Mouse (Mus musculus): ENCODE results near the gene Rlf. TPM values are rescaled to one million over a fixed set of nuclear protein-coding genes. Genes with fewer than 3 reads are reported as not detected.

Gene Rlf
- total RNA-seq, 1 experiment, result 37.4 TPM

DNA sequence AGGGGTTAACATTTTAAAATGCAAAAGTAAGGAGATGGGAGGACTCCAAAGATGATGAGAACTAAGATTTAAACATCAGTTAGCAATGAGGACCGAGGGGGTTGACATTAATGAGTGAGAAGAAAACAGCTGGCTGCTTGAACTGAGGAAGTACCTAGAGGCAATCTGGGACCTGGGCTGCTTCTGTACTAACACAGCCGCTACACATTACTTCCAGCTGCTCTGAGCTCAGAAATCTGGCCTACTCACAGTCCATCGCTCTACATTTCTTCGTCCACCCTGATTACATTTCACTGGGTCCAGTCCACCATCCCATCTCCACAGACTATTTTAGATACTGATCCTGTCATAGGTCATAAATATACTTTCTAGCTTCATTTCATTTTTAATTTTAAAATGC, 17.0 kb downstream of the Rlf start:
- Histone ChIP-seq H3K27ac (ENCODE audit: insufficient read depth, low read depth, low read length, poor library complexity, severe bottlenecking) (no peak overlapping the region), H3K4me1 (ENCODE audit: control insufficient read depth in 2 of 2, insufficient read depth in 2 of 2, low read length in 2 of 2, poor library complexity in 1 of 2) (peaks cover 0 to 5% of the 10 kb centered on the region in 2 experiments; a peak in 2 of 4 replicates), H3K9me3 (ENCODE audit: control insufficient read depth, insufficient read depth, low read depth, low read length) (no peaks in the 10 kb centered on the region), H3K36me3 (ENCODE audit: control insufficient read depth, insufficient read depth, low read length, poor library complexity, severe bottlenecking) (no peaks in the 10 kb centered on the region), H3K4me3 (ENCODE audit: insufficient read depth in 1 of 2, low read depth in 1 of 2, low read length in 2 of 2, poor library complexity in 1 of 2, severe bottlenecking in 1 of 2) (no peak overlapping the region), H3K9ac (ENCODE audit: insufficient read depth, low read depth, low read length, poor library complexity, severe bottlenecking) (no peak overlapping the region)
- DNase-seq (ENCODE audit: low read depth, low spot score), result no peak
- in situ Hi-C loops (cut with MboI; ENCODE audit: low sequenced_read_pairs in 2 of 2, unreplicated experiment in 2 of 2), result no loop called here
- no peak for TF ChIP-seq ZC3H11A (IDR thresholded peaks at IDR 0.05; ENCODE audit: borderline replicate concordance, low read depth, low read length)
- no peak for TF ChIP-seq ZNF384 (IDR thresholded peaks at IDR 0.05; ENCODE audit: low read depth, low read length)
- TF ChIP-seq MAFK (IDR thresholded peaks at IDR 0.05; ENCODE audit: insufficient read depth, low read depth, low read length), result no peak
- TF ChIP-seq CHD2 (IDR thresholded peaks at IDR 0.05; ENCODE audit: low read depth, low read length), result no peak
- TF ChIP-seq HCFC1 (IDR thresholded peaks at IDR 0.05; ENCODE audit: borderline replicate concordance, insufficient read depth, low read length), result no peak

DNA sequence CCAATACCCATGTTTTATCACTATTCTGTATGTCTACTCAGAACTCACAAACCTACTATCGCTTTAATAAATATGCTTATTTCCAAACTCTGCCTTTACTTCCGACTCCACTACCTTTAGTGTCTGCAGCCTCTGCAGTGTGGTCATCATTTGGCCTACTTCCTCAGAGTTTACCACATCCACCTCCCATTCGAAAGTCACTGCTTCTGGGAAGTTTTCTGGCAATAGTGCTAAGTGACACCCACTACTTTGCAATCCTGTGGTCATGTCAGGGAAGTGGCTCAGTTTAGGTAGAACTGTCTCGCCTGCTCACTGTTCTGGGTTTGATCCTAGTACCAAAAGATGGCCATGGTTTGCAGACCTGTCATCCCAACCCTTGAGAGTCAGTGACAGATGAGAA, 17.9 kb downstream of the Rlf start:
- Histone ChIP-seq H3K9ac (ENCODE audit: insufficient read depth, low read depth, low read length, poor library complexity, severe bottlenecking) (no peak overlapping the region), H3K4me3 (ENCODE audit: insufficient read depth in 1 of 2, low read depth in 1 of 2, low read length in 2 of 2, poor library complexity in 1 of 2, severe bottlenecking in 1 of 2) (no peak overlapping the region), H3K36me3 (ENCODE audit: control insufficient read depth, insufficient read depth, low read length, poor library complexity, severe bottlenecking) (no peaks in the 10 kb centered on the region), H3K27ac (ENCODE audit: insufficient read depth, low read depth, low read length, poor library complexity, severe bottlenecking) (no peak overlapping the region), H3K9me3 (ENCODE audit: control insufficient read depth, insufficient read depth, low read depth, low read length) (no peaks in the 10 kb centered on the region), H3K4me1 (ENCODE audit: control insufficient read depth in 2 of 2, insufficient read depth in 2 of 2, low read length in 2 of 2, poor library complexity in 1 of 2) (peaks cover 0 to 5% of the 10 kb centered on the region in 2 experiments; a peak in 2 of 4 replicates)
- in situ Hi-C loops (cut with MboI; ENCODE audit: low sequenced_read_pairs in 2 of 2, unreplicated experiment in 2 of 2), result no loop called here
- DNase-seq (ENCODE audit: low read depth, low spot score), result no peak
- TF ChIP-seq ZNF384 (IDR thresholded peaks at IDR 0.05; ENCODE audit: low read depth, low read length), result no peak
- no peak for TF ChIP-seq CHD2 (IDR thresholded peaks at IDR 0.05; ENCODE audit: low read depth, low read length)
- no peak for TF ChIP-seq MAFK (IDR thresholded peaks at IDR 0.05; ENCODE audit: insufficient read depth, low read depth, low read length)
- TF ChIP-seq HCFC1 (IDR thresholded peaks at IDR 0.05; ENCODE audit: borderline replicate concordance, insufficient read depth, low read length), result no peak
- no peak for TF ChIP-seq ZC3H11A (IDR thresholded peaks at IDR 0.05; ENCODE audit: borderline replicate concordance, low read depth, low read length)

DNA sequence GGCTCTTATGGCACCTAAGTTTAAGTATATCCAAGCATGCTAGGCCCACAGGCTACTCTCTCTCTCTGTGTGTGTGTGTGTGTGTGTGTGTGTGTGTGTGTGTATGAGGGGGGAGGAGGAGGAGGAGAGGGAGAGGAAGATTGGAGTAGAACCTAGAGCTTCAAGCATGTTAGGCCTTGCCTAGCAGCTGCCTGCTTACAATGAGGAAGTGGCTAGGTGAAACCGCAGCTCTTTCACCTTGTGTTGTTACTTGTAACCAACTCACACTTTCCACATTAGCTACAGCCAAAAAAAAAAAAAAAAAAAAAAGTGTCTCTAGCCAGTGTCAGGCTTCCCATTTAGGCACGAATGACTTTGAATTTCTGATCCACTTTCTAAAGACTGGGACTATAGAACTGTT, 18.7 kb downstream of the Rlf start:
- DNase-seq (ENCODE audit: low read depth, low spot score), result no peak
- peaks cover 0 to 5% of the 10 kb centered on the region in 2 experiments; a peak in 2 of 4 replicates for H3K4me1 ChIP-seq (ENCODE audit: control insufficient read depth in 2 of 2, insufficient read depth in 2 of 2, low read length in 2 of 2, poor library complexity in 1 of 2)

DNA sequence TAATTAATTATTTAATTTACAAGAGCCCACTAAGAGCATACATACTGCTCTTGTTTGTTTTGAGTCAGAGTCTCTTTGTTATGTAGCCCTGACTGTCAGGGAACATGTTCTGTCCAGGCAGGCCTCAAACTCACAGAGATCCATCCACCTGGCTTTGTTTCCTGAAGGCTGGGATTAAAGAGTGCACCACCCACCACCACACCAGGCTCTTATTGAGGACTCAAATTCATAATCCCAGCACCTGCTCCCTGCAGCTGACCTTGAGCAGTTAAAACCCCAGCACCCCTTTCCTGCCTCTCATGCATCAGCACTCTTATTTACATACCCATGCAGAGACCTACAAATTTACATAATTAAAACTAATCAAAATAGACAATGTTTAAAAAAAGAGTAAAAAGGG, 20.1 kb downstream of the Rlf start:
- peaks cover 0 to 5% of the 10 kb centered on the region in 2 experiments; a peak in 2 of 4 replicates for H3K4me1 ChIP-seq (ENCODE audit: control insufficient read depth in 2 of 2, insufficient read depth in 2 of 2, low read length in 2 of 2, poor library complexity in 1 of 2)
- no peak overlapping the region for H3K4me3 ChIP-seq (ENCODE audit: insufficient read depth in 1 of 2, low read depth in 1 of 2, low read length in 2 of 2, poor library complexity in 1 of 2, severe bottlenecking in 1 of 2)
- no peak overlapping the region for H3K9ac ChIP-seq (ENCODE audit: insufficient read depth, low read depth, low read length, poor library complexity, severe bottlenecking)
- no peak overlapping the region for H3K27ac ChIP-seq (ENCODE audit: insufficient read depth, low read depth, low read length, poor library complexity, severe bottlenecking)
- H3K36me3 ChIP-seq (ENCODE audit: control insufficient read depth, insufficient read depth, low read length, poor library complexity, severe bottlenecking), result no peaks in the 10 kb centered on the region
- DNase-seq (ENCODE audit: low read depth, low spot score), result no peak
- in situ Hi-C loops (cut with MboI; ENCODE audit: low sequenced_read_pairs in 2 of 2, unreplicated experiment in 2 of 2), result no loop called here
- TF ChIP-seq ZC3H11A (IDR thresholded peaks at IDR 0.05; ENCODE audit: borderline replicate concordance, low read depth, low read length) (no peak), ZNF384 (IDR thresholded peaks at IDR 0.05; ENCODE audit: low read depth, low read length) (no peak), CHD2 (IDR thresholded peaks at IDR 0.05; ENCODE audit: low read depth, low read length) (no peak)
- H3K9me3 ChIP-seq (ENCODE audit: control insufficient read depth, insufficient read depth, low read depth, low read length), result no peaks in the 10 kb centered on the region

More for the DNA sequence above, 18.7 kb downstream of the Rlf start:
- Histone ChIP-seq H3K36me3 (ENCODE audit: control insufficient read depth, insufficient read depth, low read length, poor library complexity, severe bottlenecking) (no peaks in the 10 kb centered on the region), H3K9me3 (ENCODE audit: control insufficient read depth, insufficient read depth, low read depth, low read length) (no peaks in the 10 kb centered on the region), H3K27ac (ENCODE audit: insufficient read depth, low read depth, low read length, poor library complexity, severe bottlenecking) (no peak overlapping the region), H3K4me3 (ENCODE audit: insufficient read depth in 1 of 2, low read depth in 1 of 2, low read length in 2 of 2, poor library complexity in 1 of 2, severe bottlenecking in 1 of 2) (no peak overlapping the region), H3K9ac (ENCODE audit: insufficient read depth, low read depth, low read length, poor library complexity, severe bottlenecking) (no peak overlapping the region)
- in situ Hi-C loops (cut with MboI; ENCODE audit: low sequenced_read_pairs in 2 of 2, unreplicated experiment in 2 of 2), result no loop called here
- no peak for TF ChIP-seq CHD2 (IDR thresholded peaks at IDR 0.05; ENCODE audit: low read depth, low read length)
- no peak for TF ChIP-seq MAFK (IDR thresholded peaks at IDR 0.05; ENCODE audit: insufficient read depth, low read depth, low read length)
- TF ChIP-seq HCFC1 (IDR thresholded peaks at IDR 0.05; ENCODE audit: borderline replicate concordance, insufficient read depth, low read length), result no peak
- peak; percentile 31; the same call in 1 of the 2 replicates for TF ChIP-seq ZNF384 (IDR thresholded peaks at IDR 0.05; ENCODE audit: low read depth, low read length)

DNA sequence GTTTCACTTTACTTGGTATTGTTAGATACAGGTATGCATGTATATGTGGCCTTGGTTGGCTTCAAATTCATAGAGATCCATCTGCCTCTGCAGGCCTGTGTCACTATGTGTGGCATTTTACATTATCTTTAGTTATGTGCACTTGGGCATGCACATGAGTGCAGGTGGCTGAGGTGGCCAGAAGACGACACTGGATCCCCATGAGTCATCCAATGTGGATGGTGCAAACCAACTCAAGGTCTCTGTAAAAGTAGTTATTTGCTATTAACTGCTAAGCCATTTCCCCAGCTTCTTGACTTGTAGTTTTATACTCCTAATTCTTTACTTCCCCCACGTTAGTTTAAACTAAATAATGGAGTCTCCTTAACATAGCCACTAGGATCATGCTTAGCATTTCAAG, 22.6 kb downstream of the Rlf start:
- TF ChIP-seq ZC3H11A (IDR thresholded peaks at IDR 0.05; ENCODE audit: borderline replicate concordance, low read depth, low read length) (no peak), CHD2 (IDR thresholded peaks at IDR 0.05; ENCODE audit: low read depth, low read length) (no peak), ZNF384 (IDR thresholded peaks at IDR 0.05; ENCODE audit: low read depth, low read length) (no peak), MAFK (IDR thresholded peaks at IDR 0.05; ENCODE audit: insufficient read depth, low read depth, low read length) (no peak), HCFC1 (IDR thresholded peaks at IDR 0.05; ENCODE audit: borderline replicate concordance, insufficient read depth, low read length) (no peak)
- H3K27ac ChIP-seq (ENCODE audit: insufficient read depth, low read depth, low read length, poor library complexity, severe bottlenecking), result no peak overlapping the region
- H3K4me3 ChIP-seq (ENCODE audit: insufficient read depth in 1 of 2, low read depth in 1 of 2, low read length in 2 of 2, poor library complexity in 1 of 2, severe bottlenecking in 1 of 2), result no peak overlapping the region
- H3K9me3 ChIP-seq (ENCODE audit: control insufficient read depth, insufficient read depth, low read depth, low read length), result no peaks in the 10 kb centered on the region
- peaks cover 0 to 3% of the 10 kb centered on the region in 2 experiments; a peak in 2 of 4 replicates for H3K4me1 ChIP-seq (ENCODE audit: control insufficient read depth in 2 of 2, insufficient read depth in 2 of 2, low read length in 2 of 2, poor library complexity in 1 of 2)
- H3K9ac ChIP-seq (ENCODE audit: insufficient read depth, low read depth, low read length, poor library complexity, severe bottlenecking), result no peak overlapping the region
- DNase-seq (ENCODE audit: low read depth, low spot score), result no peak
- H3K36me3 ChIP-seq (ENCODE audit: control insufficient read depth, insufficient read depth, low read length, poor library complexity, severe bottlenecking), result no peaks in the 10 kb centered on the region
- in situ Hi-C loops (cut with MboI; ENCODE audit: low sequenced_read_pairs in 2 of 2, unreplicated experiment in 2 of 2), result no loop called here

Measured in ES-E14 (cell line).